In the genomic region with DNA sequence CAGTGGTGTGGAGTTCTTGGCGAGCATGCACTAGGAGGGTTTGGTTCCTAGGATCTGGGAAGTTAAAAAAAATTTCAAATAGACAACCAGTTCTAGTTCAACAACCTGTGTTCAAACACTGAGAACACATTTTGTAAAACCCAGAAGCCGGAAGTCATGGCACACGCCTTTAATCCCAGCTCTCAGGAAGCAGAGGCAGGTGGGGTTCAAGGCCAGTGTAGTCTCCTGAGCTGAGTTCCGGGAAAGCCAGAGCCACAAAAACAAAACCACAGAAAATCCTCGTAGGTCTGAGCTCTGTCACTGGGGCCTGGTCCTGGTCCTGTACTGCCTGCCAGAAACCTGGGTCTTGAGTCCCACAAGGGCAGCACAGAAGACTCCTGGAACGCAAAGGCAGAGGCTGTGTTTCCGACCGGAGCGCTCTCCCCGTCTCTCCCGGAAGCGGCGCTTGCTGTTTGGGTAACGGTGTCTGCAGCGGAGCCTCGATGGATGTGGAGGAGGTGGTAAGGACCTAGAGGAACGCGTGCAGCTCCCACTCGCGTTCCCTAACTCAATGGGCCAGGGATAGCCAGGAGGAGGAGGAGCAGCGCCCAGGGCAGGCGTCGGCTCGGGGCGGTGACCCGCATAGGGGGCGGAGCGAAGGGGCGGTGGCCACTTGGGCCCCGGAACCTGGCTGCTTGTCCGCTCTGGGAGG, we compare ENCODE assay signal across 8 mouse cellular contexts. TPM values are rescaled to one million over a fixed set of nuclear protein-coding genes. Genes with fewer than 3 reads are reported as not detected.
A peak's percentile ranks its signal among the peaks of the same experiment; 100 is the strongest.
DNase-seq lines count a peak whose midpoint lies in the region; ATAC-seq lines count a peak whose summit lies in the region.

A gene (plus strand): TSS at position 210 of the 691 bp plus-strand sequence.

- no peak within 1 kb of the TSS for H3K27ac ChIP-seq in hindbrain, embryonic 11.5 days (ENCODE audit: low read depth, low read length)

- peak; percentile 97 for ATAC-seq in frontal cortex, adult (ENCODE audit: low TSS enrichment)
- peak; percentile 90 for ATAC-seq in hindbrain, embryonic 11.5 days (ENCODE audit: low FRiP score)

- peak; percentile 80 for DNase-seq in MEL-GATA-1-ER (ENCODE audit: extremely low read depth, low read depth)
- DNase-seq in cerebellum, adult 8-10 months = peak; percentile 77
- DNase-seq in hindbrain, embryonic 11.5 days (ENCODE audit: low spot score) = peak; percentile 84
- DNase-seq in layer of hippocampus, postnatal 10 days (ENCODE audit: low spot score in 2 of 2) = peak; percentile 92
- DNase-seq in lung, postnatal 10 days = peak; percentile 91
- DNase-seq in ovary, postnatal 36 days (ENCODE audit: low spot score) = peak; percentile 86
- DNase-seq in thymus, postnatal 25 days = peak; percentile 85

- peak within 1 kb of the TSS; percentile 84 for H3K9ac ChIP-seq in hindbrain, embryonic 11.5 days (ENCODE audit: low read depth, low read length)

- no peaks in the 10 kb centered on the region for H3K36me3 ChIP-seq in hindbrain, embryonic 11.5 days (ENCODE audit: control insufficient read depth, insufficient read depth, low read length)

- H3K4me2 ChIP-seq in hindbrain, embryonic 11.5 days (replicated peaks; ENCODE audit: low read depth, low read length) = peak within 1 kb of the TSS; percentile 39

- H3K9me3 ChIP-seq in hindbrain, embryonic 11.5 days (ENCODE audit: control insufficient read depth, low read length) = no peaks in the 10 kb centered on the region

- no peaks in the 10 kb centered on the region for H3K27me3 ChIP-seq in hindbrain, embryonic 11.5 days (ENCODE audit: control insufficient read depth, insufficient read depth, low read length)

- no peaks in the 10 kb centered on the region for H3K4me1 ChIP-seq in hindbrain, embryonic 11.5 days (replicated peaks; ENCODE audit: control insufficient read depth, insufficient read depth, low read length)

- H3K4me3 ChIP-seq in hindbrain, embryonic 11.5 days (ENCODE audit: low read depth, low read length) = peak within 1 kb of the TSS; percentile 63

- WGBS in hindbrain, embryonic 11.5 days = 10% methylated on average over 31 of the region's 31 CpGs

RNA-seq across cellular contexts. Expression of the gene that starts here (rescaled TPM):
- polyA plus RNA-seq in hindbrain, embryonic 11.5 days (2014; fragmentation: Nextera tagmentation; extraction: Ambion mirVana) = 30.0 and 36.5 TPM in 2 replicates
- 10 to 100 TPM; 31.9 to 36.4 TPM for total RNA-seq in layer of hippocampus, postnatal 10 days (2021)
